Comparison of ENCODE assay signal across 20 mouse cellular contexts in the genomic region with DNA sequence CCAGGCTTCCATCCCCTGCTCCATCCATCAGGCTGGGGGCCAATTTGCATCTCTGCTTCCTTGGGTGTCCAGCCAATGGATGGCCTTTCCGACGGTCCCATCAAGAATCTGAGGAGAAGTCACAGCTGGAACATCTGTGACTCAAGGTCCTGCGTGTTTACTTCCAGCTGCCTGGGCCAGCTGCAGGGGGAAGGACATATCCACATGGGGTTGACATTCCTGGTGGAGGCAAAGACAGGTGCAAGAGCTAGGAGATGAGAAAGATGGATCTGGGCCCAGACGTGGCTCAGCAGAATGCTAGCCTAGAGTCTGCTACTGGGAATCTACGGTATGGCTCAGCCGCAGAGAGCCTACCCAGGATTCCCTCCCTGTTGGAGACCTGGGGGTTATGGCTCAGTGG. TPM values are rescaled to one million over a fixed set of nuclear protein-coding genes. Genes with fewer than 3 reads are reported as not detected.
"Had no signal": no experiment of that assay in that cellular context is flagged by ENCODE, and none has a peak within 500 bp of the region (broad histone marks: within the 10 kb centered on the region; RNA-seq: fewer than 3 reads in every experiment).

No protein-coding gene starts in this region.

- H3K9me3 ChIP-seq: liver, embryonic 15.5 days; lung, embryonic 15.5 days; megakaryocyte, embryonic 14.5 days; midbrain, embryonic 12.5 days; neural tube, embryonic 12.5 days; stomach, embryonic 15.5 days had no signal

- H3K27me3 ChIP-seq: lung, embryonic 15.5 days; neural tube, embryonic 12.5 days; stomach, embryonic 15.5 days had no signal

- ATAC-seq: liver, postnatal 0 days; lung, postnatal 0 days; midbrain, embryonic 16.5 days had no signal

- H3K4me1 ChIP-seq: neural tube, embryonic 12.5 days had no signal

- H3K9ac ChIP-seq: liver, embryonic 15.5 days; liver, postnatal 0 days; lung, embryonic 15.5 days; midbrain, embryonic 12.5 days; neural tube, embryonic 12.5 days; stomach, embryonic 15.5 days had no signal

- H3K27ac ChIP-seq: liver, embryonic 15.5 days; lung, embryonic 15.5 days; macrophage; midbrain, embryonic 12.5 days; neural tube, embryonic 12.5 days; stomach, embryonic 15.5 days; stomach, postnatal 0 days had no signal

- H3K4me2 ChIP-seq: liver, embryonic 15.5 days; lung, embryonic 15.5 days; midbrain, embryonic 12.5 days; neural tube, embryonic 12.5 days; stomach, embryonic 15.5 days had no signal

- H3K4me3 ChIP-seq: liver, embryonic 15.5 days; lung, embryonic 15.5 days; megakaryocyte, embryonic 14.5 days; midbrain, embryonic 12.5 days; neural tube, embryonic 12.5 days; stomach, embryonic 15.5 days had no signal

- H3K36me3 ChIP-seq: liver, embryonic 15.5 days; lung, embryonic 15.5 days; midbrain, embryonic 12.5 days; neural tube, embryonic 12.5 days; stomach, embryonic 15.5 days had no signal

- DNase-seq: liver, postnatal 0 days; lung, adult 2 months; lung, postnatal 14 days; lung, postnatal 36 days; midbrain, embryonic 14.5 days; right cerebral cortex, postnatal 14 days; thymus, adult 18-20 months; thymus, postnatal 14 days; thymus, postnatal 36 days had no signal

RNA-seq across cellular contexts. Expression of gene Zp3, which starts 9.7 kb away (rescaled TPM):
- polyA plus RNA-seq: liver, embryonic 15.5 days; liver, postnatal 0 days; lung, embryonic 15.5 days; macrophage; midbrain, embryonic 12.5 days; midbrain, embryonic 14.5 days; neural tube, embryonic 12.5 days; spleen, adult 2 months; stomach, postnatal 0 days had no signal
